Mouse (Mus musculus): ENCODE results near the gene Hid1.

Gene Hid1

DNA sequence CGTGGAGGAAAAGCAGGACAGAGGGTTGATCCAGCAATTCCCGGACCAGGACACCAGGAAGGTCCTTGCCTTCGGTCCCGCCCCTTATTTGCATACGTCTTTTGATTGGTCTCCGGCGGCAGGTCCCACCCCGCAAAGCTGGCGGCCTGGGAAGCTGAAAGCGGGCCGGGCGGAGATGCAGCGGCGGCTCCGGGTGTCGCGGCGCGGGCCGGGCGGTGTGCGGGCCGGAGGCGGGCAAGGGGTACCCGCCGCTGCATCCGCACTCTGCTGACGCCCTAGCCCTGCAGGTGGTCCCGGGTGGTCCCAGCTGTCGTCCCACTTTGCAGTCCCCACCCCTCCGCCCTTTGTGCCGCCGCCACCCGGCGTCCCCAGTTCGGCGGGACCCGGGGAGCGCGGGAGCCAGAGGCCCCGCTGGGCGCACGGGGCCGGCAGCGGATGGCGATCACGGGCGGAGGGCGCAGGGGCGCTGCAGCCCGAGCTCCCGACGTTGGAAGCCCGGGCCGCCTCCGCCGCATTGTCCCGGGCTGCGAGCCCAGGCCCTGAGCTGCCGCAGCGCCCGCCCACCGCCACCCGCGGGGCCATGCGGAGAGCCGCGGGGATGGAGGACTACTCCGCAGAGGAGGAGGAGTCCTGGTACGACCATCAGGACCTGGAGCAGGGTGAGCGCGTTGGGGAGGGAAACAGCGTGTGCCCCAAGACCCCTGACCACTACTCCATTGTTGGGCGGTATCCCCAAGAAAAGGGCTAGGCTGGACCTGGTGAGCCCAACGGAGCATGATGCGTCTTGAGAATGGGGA is 14.4 kb upstream of the Hid1 start, which contains the start of gene Cdr2l:
Gene Cdr2l, plus strand, starts transcription at position 174 of the 797 bp plus-strand sequence.
- TF ChIP-seq GATA4 (IDR thresholded peaks at IDR 0.05; ENCODE audit: insufficient replicate concordance, low read length): no peak; the same call in 1 of the 2 replicates

DNA sequence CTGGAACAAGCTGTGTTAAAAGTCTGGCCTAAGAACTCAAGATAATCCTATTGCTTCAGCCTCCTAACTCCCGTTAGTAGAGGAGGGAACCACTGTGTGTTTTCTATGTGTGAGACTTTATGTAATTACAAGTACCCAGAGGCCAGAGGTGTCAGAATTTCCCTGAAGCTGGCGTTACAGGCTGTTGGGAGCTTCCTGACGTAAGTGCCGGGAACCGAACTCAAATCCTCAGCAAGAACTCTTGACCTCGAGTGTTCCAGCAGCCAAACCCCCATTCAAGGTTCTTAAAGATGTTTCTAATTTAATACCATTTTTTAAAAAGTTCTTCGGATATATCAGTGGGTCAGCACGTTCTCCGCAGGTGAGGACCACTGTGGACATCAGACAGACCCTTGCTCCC is 13.7 kb upstream of the Hid1 start:
- TF ChIP-seq GATA4 (IDR thresholded peaks at IDR 0.05; ENCODE audit: insufficient replicate concordance, low read length): no peak

GRCm38 (mm10) chr11:115377854-115378253 is 10.3 kb upstream of the Hid1 start:
- TF ChIP-seq GATA4 (IDR thresholded peaks at IDR 0.05; ENCODE audit: insufficient replicate concordance, low read length): no peak

DNA sequence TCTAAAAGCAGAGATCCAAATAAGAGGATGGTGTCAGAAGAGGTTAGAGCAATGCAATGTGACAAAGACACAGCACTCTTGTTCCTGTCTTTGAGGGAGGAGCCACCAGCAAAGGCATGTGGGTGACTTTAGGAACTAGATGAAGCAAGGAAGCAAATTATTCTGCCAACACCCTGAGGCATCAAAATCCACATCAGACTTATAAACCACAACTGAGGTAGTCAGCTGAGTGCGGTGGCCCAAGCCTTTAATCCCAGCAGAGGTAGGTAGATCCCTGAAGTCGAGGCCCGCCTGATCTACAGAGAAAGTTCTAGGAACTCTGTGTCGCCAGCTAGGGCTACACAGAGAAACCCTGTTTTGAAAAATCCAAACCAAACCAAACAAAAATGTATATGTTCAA is 9.7 kb upstream of the Hid1 start:
- no peak for TF ChIP-seq GATA4 (IDR thresholded peaks at IDR 0.05; ENCODE audit: insufficient replicate concordance, low read length)

GRCm38 (mm10) chr11:115376722-115377121 is 9.2 kb upstream of the Hid1 start:
- TF ChIP-seq GATA4 (IDR thresholded peaks at IDR 0.05; ENCODE audit: insufficient replicate concordance, low read length): no peak

DNA sequence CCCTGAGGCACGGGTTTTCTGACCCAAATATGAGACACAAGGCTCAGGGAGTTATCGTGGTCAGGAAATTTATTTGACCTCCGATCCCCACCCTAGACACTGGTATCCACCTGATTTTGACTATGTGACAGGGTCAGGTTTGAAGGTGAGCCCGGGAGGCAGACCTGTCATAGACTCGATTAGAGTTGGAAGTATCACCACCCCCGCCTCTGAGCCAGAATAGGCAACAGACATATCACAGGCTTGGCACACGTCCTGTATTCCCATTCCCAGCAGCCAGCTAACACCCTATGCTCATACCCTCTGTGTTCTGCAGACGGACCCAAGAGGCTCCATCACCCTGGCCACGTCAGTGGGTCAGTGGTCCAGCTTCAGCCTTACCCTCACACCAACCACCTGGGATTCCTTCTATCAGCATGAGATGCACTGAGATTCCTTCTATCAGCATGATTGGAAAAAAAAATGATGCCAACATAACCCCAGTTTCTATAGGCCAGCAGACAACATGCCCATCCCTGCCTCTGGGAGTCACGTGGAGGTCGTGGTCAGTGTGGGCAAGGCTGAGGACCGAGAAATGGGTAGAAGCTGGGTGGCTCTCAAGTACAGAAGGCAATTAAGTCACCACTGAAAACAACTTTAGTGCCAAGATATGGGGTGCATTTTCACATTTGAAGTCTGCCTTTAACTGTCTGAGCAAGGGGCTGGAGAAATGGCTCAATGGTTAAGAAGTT is 7.3 kb upstream of the Hid1 start:
- TF ChIP-seq GATA4 (IDR thresholded peaks at IDR 0.05; ENCODE audit: insufficient replicate concordance, low read length): no peak

DNA sequence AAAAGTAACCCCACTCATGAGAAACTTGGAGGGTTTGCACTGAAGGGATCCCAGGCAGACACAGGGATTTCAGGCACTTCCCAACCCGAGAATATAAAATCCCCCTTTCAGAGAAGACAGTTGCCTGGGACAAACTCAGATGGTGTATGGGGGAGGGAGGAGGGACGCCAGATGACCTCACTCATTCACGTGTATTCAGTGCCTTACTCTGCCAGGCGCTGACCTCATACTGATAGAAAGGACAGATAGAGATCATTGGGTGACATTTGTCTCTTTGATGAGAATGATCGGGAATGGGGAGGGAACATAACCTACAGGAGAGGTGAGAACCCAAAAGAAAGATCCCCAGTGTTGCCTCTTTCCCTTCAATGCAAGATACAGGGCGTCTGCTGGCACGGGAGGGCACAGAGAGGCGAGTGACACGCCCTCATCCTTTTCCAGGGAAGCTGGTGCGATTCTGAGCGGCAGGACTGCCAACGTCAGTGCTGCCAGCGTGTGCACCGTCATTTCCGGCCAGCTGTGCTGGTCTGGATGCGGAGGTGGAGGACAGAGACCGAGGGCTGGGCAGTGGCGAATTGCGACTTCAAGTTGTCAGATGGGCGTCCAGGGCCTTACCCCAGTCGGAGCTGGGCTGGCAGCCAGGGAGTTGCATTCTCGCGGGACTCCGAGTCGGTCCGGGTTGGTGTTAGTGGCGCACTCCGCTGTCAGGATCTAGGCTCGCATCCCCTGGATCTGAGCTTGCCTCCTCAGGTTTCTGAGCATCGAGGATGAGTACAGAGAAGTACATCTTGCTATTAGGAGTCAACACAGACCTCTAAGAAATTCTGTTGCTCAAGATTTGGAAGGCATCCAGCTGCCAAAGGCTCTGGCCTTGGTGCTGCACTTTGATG is 6.5 kb upstream of the Hid1 start:
- TF ChIP-seq GATA4 (IDR thresholded peaks at IDR 0.05; ENCODE audit: insufficient replicate concordance, low read length): no peak

GRCm38 (mm10) chr11:115372737-115373136 is 5.2 kb upstream of the Hid1 start:
- no peak for TF ChIP-seq GATA4 (IDR thresholded peaks at IDR 0.05; ENCODE audit: insufficient replicate concordance, low read length)

GRCm38 (mm10) chr11:115372015-115372414 is 4.5 kb upstream of the Hid1 start:
- no peak for TF ChIP-seq GATA4 (IDR thresholded peaks at IDR 0.05; ENCODE audit: insufficient replicate concordance, low read length)

GRCm38 (mm10) chr11:115371354-115371753 is 3.8 kb upstream of the Hid1 start:
- TF ChIP-seq GATA4 (IDR thresholded peaks at IDR 0.05; ENCODE audit: insufficient replicate concordance, low read length): no peak

DNA sequence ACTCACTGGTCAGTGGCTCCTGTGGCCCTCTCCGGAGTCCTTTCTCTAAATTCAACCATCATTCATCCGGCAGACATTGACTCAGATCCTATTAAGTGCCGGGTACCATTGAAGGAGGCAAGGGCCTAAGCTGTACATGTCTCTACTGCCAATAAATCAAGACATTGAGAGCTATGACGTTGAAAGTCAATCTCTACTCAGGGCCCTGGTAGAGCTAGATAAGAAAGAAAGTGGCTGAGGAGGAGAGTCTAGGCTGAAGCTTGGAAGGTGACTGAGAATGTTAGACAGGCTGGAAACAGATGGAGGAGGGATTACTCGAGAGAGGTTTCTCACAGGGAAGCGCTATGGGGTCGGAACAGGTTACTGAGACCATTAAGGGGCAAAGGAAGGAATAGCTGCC is 2.8 kb upstream of the Hid1 start:
- no peak for TF ChIP-seq GATA4 (IDR thresholded peaks at IDR 0.05; ENCODE audit: insufficient replicate concordance, low read length)

GRCm38 (mm10) chr11:115366706-115367394 is 706 bp downstream of the Hid1 start:
- TF ChIP-seq GATA4 (IDR thresholded peaks at IDR 0.05; ENCODE audit: insufficient replicate concordance, low read length): no peak

- TF ChIP-seq GATA4 (IDR thresholded peaks at IDR 0.05; ENCODE audit: insufficient replicate concordance, low read length): no peak
These were observed 1.4 kb downstream of the Hid1 start for GRCm38 (mm10) chr11:115366039-115366705.

GRCm38 (mm10) chr11:115364136-115364535 is 3.4 kb downstream of the Hid1 start:
- TF ChIP-seq GATA4 (IDR thresholded peaks at IDR 0.05; ENCODE audit: insufficient replicate concordance, low read length): no peak

Data from liver, adult (tissue).